Mouse (Mus musculus) E14TG2a.4 (cell line): ENCODE results near the gene Col2a1.

Experiments used
- CTCF ChIP-seq: conservative IDR thresholded peaks from 2 replicates; pipeline ENCODE4 v1.5.1; 2014; ENCODE audit warnings: low read length
- NANOG ChIP-seq: IDR thresholded peaks from 2 replicates; pipeline ENCODE4 v1.6.1; 2014; ENCODE audit warnings: borderline replicate concordance, low read length, mixed read lengths

- no peak for TF ChIP-seq CTCF
- TF ChIP-seq NANOG = no peak
Observed at GRCm38 (mm10) chr15:98025611-98026010, 21.1 kb upstream of the Col2a1 start.
